Mouse (Mus musculus): ENCODE measurements around the gene 4921517D22Rik. TPM values are rescaled to one million over a fixed set of nuclear protein-coding genes. Genes with fewer than 3 reads are reported as not detected.

The 4921517D22Rik gene
- polyA plus RNA-seq, 1 experiment from 2014 or later: not detected

DNA sequence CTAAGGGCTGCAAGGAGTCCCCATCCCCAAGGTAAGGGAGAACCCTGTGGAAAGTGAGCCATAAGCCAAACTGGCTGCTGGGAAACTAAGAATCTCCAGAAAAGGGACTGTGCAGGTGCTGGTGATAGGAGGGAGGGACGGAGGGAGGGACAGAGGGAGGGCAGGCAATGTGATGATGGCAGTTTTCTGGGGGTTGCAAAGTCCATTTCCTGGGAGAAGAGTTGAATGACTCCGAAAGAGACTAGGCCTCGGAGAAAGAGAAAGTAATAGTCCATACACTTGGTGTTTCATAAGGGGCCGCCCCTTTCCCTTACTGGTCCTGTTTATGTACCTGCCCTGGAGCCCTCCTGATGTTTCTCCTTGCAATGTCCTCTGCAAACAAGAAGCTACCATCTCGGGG, 39.4 kb downstream of the 4921517D22Rik start:
- no peaks in the 10 kb centered on the region for H3K27me3 ChIP-seq
- peaks cover 40% of the 10 kb centered on the region for H3K4me1 ChIP-seq
- no peak overlapping the region for H3K4me2 ChIP-seq
- ATAC-seq (ENCODE audit: low FRiP score): no peak
- no peak overlapping the region for H3K9ac ChIP-seq
- WGBS: 93% methylated on average over 5 of the region's 5 CpGs
- no peak overlapping the region for H3K4me3 ChIP-seq (replicated peaks)
- peaks cover 52% of the 10 kb centered on the region for H3K36me3 ChIP-seq (replicated peaks)
- H3K9me3 ChIP-seq: no peaks in the 10 kb centered on the region
- H3K27ac ChIP-seq: no peak overlapping the region

DNA sequence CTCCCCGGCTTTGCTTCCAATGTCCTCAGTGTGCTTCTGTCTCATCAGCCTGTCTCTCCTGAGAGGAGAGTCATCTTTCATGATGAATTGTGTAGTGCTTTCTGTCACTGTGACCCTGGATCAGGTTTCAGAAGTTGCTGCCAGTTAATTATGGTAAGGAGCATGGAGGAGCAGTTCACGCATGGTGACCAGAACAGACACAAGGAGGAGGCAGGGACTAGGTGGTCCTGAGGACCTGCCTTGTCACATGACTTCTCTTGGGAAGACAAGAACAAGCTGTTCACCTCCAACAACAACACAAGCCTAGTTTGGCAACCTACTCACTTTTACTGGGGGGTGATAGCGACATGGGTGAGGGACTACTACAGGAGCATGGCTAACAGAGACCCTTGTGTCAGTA, 40.8 kb downstream of the 4921517D22Rik start:
- no peak for ATAC-seq (ENCODE audit: low FRiP score)
- WGBS: 73% methylated on average over 3 of the region's 3 CpGs
- Histone ChIP-seq H3K27me3 (no peaks in the 10 kb centered on the region), H3K27ac (peak overlapping the region; percentile 21; the same call in 1 of the 2 replicates), H3K36me3 (replicated peaks) (peaks cover 53% of the 10 kb centered on the region), H3K9ac (no peak overlapping the region), H3K4me3 (replicated peaks) (no peak overlapping the region), H3K9me3 (no peaks in the 10 kb centered on the region), H3K4me1 (peaks cover 39% of the 10 kb centered on the region), H3K4me2 (no peak overlapping the region)

DNA sequence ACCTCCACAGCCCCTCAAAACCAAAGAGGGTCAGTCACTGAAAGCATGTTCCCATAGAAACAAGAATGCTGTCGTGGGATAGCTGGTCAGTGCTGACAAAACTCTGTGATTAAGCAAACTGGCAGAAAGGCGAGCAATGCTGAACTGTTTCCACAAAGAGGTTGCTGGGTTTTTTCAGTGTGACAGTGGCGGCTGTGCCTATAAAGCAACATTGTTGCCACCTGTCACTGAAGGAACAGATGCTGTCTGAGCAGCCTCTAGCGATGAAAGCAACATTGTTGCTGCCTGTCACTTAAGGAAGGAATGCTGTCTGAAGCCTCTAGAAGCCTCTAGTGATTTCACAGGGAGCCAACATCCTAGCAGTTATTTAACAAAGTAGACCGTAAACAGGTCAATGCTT, 41.3 kb downstream of the 4921517D22Rik start:
- 42% methylated on average over 5 of the region's 5 CpGs for WGBS

DNA sequence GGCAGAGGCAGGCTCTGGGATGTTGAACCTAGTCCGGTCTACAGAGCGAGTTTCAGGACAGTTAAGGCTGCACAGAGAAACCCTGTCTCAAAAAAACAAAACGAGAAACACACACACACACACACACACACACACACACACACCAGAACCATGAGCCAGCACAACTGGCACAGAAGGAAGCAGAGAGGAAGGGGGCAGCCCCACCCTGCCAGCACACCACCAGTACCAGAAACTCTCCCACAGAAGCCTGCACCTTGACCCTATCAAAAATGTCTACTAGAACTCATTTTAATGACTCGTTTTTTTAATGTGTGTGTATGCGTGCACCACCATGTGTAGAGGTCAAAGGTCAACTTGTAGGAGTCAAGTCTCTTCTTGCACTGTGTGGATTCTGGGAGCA, 44.1 kb downstream of the 4921517D22Rik start:
- peaks cover 32% of the 10 kb centered on the region for H3K4me1 ChIP-seq
- no peak overlapping the region for H3K4me3 ChIP-seq (replicated peaks)
- H3K9ac ChIP-seq: no peak overlapping the region
- H3K27ac ChIP-seq: no peak overlapping the region
- H3K27me3 ChIP-seq: no peaks in the 10 kb centered on the region
- no peak overlapping the region for H3K4me2 ChIP-seq
- WGBS: 87% methylated on average over 5 of the region's 5 CpGs
- ATAC-seq (ENCODE audit: low FRiP score): no peak
- peaks cover 72% of the 10 kb centered on the region for H3K36me3 ChIP-seq (replicated peaks)
- H3K9me3 ChIP-seq: no peaks in the 10 kb centered on the region

More for the DNA sequence above, 41.3 kb downstream of the 4921517D22Rik start:
- no peaks in the 10 kb centered on the region for H3K9me3 ChIP-seq
- no peak overlapping the region for H3K9ac ChIP-seq
- no peaks in the 10 kb centered on the region for H3K27me3 ChIP-seq
- H3K27ac ChIP-seq: peak overlapping the region; percentile 21; the same call in 1 of the 2 replicates
- H3K4me1 ChIP-seq: peaks cover 34% of the 10 kb centered on the region
- no peak overlapping the region for H3K4me2 ChIP-seq
- no peak for ATAC-seq (ENCODE audit: low FRiP score)
- H3K4me3 ChIP-seq (replicated peaks): no peak overlapping the region
- peaks cover 53% of the 10 kb centered on the region for H3K36me3 ChIP-seq (replicated peaks)

DNA sequence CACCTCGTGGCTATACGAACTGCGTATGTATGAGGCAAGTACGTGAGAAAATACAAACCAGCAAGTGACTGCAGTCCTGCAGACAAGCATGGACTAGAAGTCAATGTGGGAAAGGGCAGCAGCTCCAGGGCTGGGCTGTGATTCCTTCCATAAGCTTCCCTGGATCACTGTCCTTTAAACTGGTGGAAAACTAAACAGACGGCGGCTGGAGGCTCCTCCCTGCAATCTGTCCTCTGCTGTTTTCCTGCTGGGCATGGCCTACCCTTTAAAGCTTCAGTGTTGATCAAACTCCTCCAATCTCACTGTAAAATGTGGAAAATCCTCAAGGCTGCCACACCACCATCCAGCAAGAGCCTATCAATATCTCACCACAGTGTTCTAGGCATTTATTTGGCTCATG, 45.3 kb downstream of the 4921517D22Rik start:
- peaks cover 27% of the 10 kb centered on the region for H3K4me1 ChIP-seq
- 91% methylated on average over 6 of the region's 6 CpGs for WGBS
- no peak overlapping the region for H3K4me2 ChIP-seq
- 0 out of 2 replicates have a peak overlapping the region, but pooled peaks have one; percentile 4 for H3K9ac ChIP-seq
- H3K4me3 ChIP-seq (replicated peaks): no peak overlapping the region
- ATAC-seq (ENCODE audit: low FRiP score): no peak
- no peaks in the 10 kb centered on the region for H3K27me3 ChIP-seq
- H3K36me3 ChIP-seq (replicated peaks): peaks cover 64% of the 10 kb centered on the region
- no peaks in the 10 kb centered on the region for H3K9me3 ChIP-seq
- H3K27ac ChIP-seq: no peak overlapping the region

DNA sequence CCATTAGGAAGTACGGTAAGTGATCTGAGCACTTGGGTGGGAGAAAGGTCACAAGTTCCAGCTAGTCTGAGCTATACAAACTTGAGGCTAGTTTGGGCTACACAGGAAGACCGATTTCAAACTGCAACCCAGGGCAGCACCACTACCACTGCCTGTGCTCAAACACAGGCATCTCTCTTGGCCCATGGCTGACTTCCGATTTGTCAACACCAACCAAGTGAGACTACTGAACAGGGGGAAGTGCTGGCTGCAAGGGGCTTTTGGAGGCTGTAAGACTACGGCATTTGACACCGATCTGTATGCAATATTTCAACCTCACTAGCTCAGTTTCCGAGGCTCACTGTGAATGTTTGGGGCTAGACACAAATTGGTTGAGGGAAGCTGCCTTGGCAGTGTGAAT, 46.4 kb downstream of the 4921517D22Rik start:
- peaks cover 70% of the 10 kb centered on the region for H3K36me3 ChIP-seq (replicated peaks)
- no peaks in the 10 kb centered on the region for H3K27me3 ChIP-seq
- WGBS: 89% methylated on average over 6 of the region's 6 CpGs
- peaks cover 16% of the 10 kb centered on the region for H3K4me1 ChIP-seq
- no peak for ATAC-seq (ENCODE audit: low FRiP score)
- no peaks in the 10 kb centered on the region for H3K9me3 ChIP-seq
- 0 out of 2 replicates have a peak overlapping the region, but pooled peaks have one; percentile 37 for H3K27ac ChIP-seq
- H3K4me3 ChIP-seq (replicated peaks): no peak overlapping the region
- no peak overlapping the region for H3K9ac ChIP-seq
- H3K4me2 ChIP-seq: no peak overlapping the region

DNA sequence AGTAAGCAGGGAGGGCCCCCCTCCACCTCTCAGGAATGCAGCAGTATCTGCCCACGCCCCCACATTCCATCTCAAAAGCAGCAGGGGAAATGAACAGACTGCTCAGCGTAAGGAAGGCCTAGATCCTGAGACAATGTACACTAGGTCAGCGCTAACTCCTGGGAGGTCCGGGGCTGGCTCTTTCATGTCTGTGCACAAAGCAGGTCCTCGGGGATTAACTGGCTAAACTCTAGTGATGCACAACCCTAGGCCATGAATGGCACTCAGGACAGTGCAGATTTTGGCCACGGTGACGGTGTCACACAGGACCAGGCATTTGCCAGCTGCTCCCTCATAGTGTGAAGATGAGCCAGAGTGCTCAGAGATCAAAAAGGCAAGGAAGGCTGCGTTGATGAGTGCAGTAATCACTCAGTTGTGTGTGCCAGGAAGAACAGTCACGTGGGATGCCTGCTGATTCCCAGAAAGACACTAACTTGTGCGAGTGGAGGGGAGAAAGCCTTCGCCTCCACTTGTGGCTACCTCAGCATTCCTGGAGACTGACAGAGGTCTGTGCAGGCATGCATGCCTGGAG, 47.1 kb downstream of the 4921517D22Rik start:
- ATAC-seq (ENCODE audit: low FRiP score): no peak
- Histone ChIP-seq H3K9ac (no peak overlapping the region), H3K9me3 (no peaks in the 10 kb centered on the region), H3K27me3 (no peaks in the 10 kb centered on the region), H3K4me1 (peaks cover 12% of the 10 kb centered on the region), H3K27ac (0 out of 2 replicates have a peak overlapping the region, but pooled peaks have one; percentile 37), H3K4me3 (replicated peaks) (no peak overlapping the region), H3K4me2 (no peak overlapping the region), H3K36me3 (replicated peaks) (peaks cover 76% of the 10 kb centered on the region)
- WGBS: 39% methylated on average over 11 of the region's 11 CpGs

DNA sequence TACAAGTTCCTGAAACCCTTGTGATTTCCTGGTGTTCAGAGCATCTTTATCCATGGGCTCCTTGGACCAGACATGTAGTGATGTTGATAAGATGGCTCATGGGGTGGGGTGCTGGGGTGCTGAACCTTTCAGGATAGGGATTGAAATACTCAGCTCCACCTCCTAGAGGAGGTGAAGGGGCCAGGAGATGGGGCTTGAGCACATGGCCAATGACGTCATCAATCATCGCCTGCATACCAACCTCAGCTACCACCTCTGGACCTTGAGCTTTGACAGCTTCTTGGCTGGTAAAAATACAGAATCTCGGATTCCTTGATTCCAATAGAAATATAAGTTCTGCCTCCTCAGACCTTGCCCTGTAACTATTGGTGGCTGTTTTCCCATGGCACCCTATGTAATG, 48.4 kb downstream of the 4921517D22Rik start:
- no peak overlapping the region for H3K4me2 ChIP-seq
- no peak overlapping the region for H3K27ac ChIP-seq
- H3K4me3 ChIP-seq (replicated peaks): no peak overlapping the region
- 88% methylated on average over 3 of the region's 3 CpGs for WGBS
- peaks cover 83% of the 10 kb centered on the region for H3K36me3 ChIP-seq (replicated peaks)
- H3K4me1 ChIP-seq: peaks cover 12% of the 10 kb centered on the region
- no peaks in the 10 kb centered on the region for H3K9me3 ChIP-seq
- H3K9ac ChIP-seq: no peak overlapping the region
- H3K27me3 ChIP-seq: no peaks in the 10 kb centered on the region
- ATAC-seq (ENCODE audit: low FRiP score): no peak

DNA sequence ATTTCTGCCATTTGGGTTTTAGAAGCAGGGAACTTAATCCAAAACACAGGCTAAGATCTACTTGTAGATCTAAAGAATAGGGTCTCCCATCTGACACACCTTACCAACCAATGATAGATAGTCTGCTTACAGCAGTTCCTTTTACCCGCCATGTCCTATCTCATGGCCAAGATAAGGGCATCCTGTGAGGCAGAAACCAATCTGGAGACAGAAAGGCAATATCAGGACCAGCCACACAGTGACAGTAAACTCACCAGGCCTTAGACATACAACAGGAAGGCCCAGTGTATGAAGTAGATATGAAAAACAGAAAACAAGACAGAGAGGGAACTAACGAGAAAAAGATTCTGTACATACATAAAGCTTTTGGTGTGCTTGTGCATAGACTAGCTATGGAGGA, 51.1 kb downstream of the 4921517D22Rik start:
- no peak for ATAC-seq (ENCODE audit: low FRiP score)
- Histone ChIP-seq H3K27ac (no peak overlapping the region), H3K4me1 (peaks cover 12% of the 10 kb centered on the region), H3K36me3 (replicated peaks) (peaks cover 82% of the 10 kb centered on the region), H3K9me3 (no peaks in the 10 kb centered on the region), H3K4me3 (replicated peaks) (no peak overlapping the region), H3K4me2 (no peak overlapping the region), H3K27me3 (no peaks in the 10 kb centered on the region), H3K9ac (no peak overlapping the region)
- WGBS: 92% methylated on average over 2 of the region's 2 CpGs

DNA sequence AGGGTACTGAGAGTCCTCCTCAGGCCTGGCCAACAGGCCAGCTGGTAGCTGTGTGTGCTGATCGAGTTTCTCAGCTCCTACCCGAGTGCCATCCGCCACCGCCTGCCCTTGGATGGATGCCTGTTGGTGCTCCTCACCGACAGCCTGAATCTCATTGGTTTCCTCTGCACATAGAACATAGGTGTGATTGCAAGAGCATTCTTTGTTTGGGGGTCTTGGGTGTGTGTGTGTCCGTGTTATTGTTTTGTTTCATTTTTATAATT, 53.8 kb downstream of the 4921517D22Rik start:
- Histone ChIP-seq H3K27ac (no peak overlapping the region), H3K4me1 (no peaks in the 10 kb centered on the region), H3K9me3 (no peaks in the 10 kb centered on the region), H3K9ac (no peak overlapping the region), H3K36me3 (replicated peaks) (peaks cover 84% of the 10 kb centered on the region), H3K4me2 (no peak overlapping the region), H3K27me3 (no peaks in the 10 kb centered on the region), H3K4me3 (replicated peaks) (no peak overlapping the region)
- ATAC-seq (ENCODE audit: low FRiP score): no peak
- 90% methylated on average over 6 of the region's 6 CpGs for WGBS

DNA sequence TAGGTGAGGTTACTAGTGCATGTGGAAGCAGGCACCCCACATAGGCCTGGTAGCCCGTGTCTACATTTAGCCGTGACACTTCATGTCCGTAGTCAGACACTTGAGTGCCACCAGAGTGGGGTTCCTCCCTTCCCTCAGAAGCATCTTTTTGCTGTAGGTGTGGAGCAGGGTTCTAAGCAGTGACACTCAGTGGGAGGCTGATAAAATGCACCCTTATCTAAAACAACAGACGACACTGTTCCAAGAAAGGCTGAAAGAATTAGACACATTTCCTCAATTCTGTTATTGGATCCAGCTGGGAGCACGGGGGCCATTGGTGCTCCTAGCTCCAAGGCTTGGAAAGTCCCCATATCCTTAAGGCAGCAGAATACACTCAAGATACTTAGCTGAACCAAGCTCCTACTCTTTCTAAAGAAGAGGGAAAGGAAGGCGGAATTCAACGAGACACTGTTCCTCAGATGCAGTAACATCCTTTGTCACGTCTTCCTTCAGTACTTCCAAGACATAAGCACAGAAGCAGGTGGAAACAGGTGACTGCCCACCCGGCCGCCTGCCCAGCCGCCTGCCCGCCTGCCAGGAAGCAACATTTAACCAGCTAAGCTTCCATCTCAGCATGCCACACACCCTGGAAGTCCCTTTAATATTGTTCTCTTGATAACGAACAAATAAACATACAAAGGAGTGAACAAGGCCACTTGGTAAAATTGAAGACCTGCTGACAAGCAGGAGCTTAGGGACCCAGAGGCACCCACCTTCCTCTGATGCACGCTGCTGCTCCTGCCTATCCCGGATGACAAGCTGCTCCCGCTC, 54.3 kb downstream of the 4921517D22Rik start:
- Histone ChIP-seq H3K36me3 (replicated peaks) (peaks cover 85% of the 10 kb centered on the region), H3K4me3 (replicated peaks) (no peak overlapping the region), H3K4me2 (no peak overlapping the region), H3K27ac (no peak overlapping the region), H3K4me1 (no peaks in the 10 kb centered on the region), H3K9me3 (no peaks in the 10 kb centered on the region), H3K27me3 (no peaks in the 10 kb centered on the region), H3K9ac (no peak overlapping the region)
- WGBS: 89% methylated on average over 16 of the region's 16 CpGs
- no peak for ATAC-seq (ENCODE audit: low FRiP score)

DNA sequence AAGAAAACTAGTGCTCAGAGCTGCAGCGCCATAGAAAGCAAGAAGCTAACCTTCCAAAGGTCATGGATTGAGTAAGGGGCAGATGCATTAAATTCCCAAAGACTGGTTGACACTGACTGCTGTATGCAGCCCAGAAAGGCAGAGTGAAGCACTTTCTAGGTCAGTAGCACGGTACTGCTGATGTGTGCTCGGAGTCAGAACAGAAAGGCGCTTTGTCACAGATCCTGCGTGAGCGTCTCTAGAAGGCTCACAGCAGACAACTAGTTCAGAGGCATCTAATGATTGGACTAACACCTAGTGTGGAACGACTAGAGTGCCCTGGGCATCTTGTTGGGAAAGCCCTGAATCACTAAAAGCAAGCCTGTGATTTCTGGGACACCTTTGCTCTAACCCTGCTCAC, 56.1 kb downstream of the 4921517D22Rik start:
- no peak overlapping the region for H3K4me2 ChIP-seq
- H3K27ac ChIP-seq: no peak overlapping the region
- H3K4me3 ChIP-seq (replicated peaks): no peak overlapping the region
- no peaks in the 10 kb centered on the region for H3K9me3 ChIP-seq
- H3K4me1 ChIP-seq: no peaks in the 10 kb centered on the region
- H3K27me3 ChIP-seq: no peaks in the 10 kb centered on the region
- peaks cover 96% of the 10 kb centered on the region for H3K36me3 ChIP-seq (replicated peaks)
- WGBS: 97% methylated on average over 7 of the region's 7 CpGs
- no peak for ATAC-seq (ENCODE audit: low FRiP score)
- no peak overlapping the region for H3K9ac ChIP-seq
